Mouse (Mus musculus) liver, embryonic 15.5 days (tissue): ENCODE measurements around the gene Tpcn1. TPM values are rescaled to one million over a fixed set of nuclear protein-coding genes. Genes with fewer than 3 reads are reported as not detected.

ENCODE experiments used
- ATAC-seq: fragments of 200-750 bp; cut with Nextera tagmentation; 2 replicates; pipeline ENCODE4 v1.8.0; 2017; ENCODE audit warnings: moderate number of reproducible peaks, mild to moderate bottlenecking, moderate library complexity; ENCODE audit not compliant: insufficient read depth
- H3K27ac ChIP-seq: fragments of 300-500 bp; sonication (generic); replicated peaks from 2 replicates; pipeline ENCODE4 v1.5.1; 2015; ENCODE audit warnings: mild to moderate bottlenecking, inconsistent platforms
- H3K27me3 ChIP-seq: fragments of 300-500 bp; sonication (generic); 2 replicates; pipeline ENCODE4 v1.6.1; 2015; ENCODE audit warnings: mild to moderate bottlenecking, inconsistent platforms
- H3K36me3 ChIP-seq: fragments of 300-500 bp; sonication (generic); replicated peaks from 2 replicates; pipeline ENCODE4 v1.6.1; 2015; ENCODE audit warnings: moderate library complexity, mild to moderate bottlenecking, inconsistent platforms
- H3K4me1 ChIP-seq: fragments of 300-500 bp; sonication (generic); replicated peaks from 2 replicates; pipeline ENCODE4 v1.6.1; 2015; ENCODE audit warnings: inconsistent platforms
- H3K4me2 ChIP-seq: fragments of 300-500 bp; sonication (generic); 2 replicates; pipeline ENCODE4 v1.6.1; 2015; ENCODE audit warnings: moderate library complexity, mild to moderate bottlenecking, inconsistent platforms
- H3K4me3 ChIP-seq: fragments of 300-500 bp; sonication (generic); replicated peaks from 2 replicates; pipeline ENCODE4 v1.5.1; 2015; ENCODE audit warnings: mild to moderate bottlenecking, inconsistent platforms
- H3K9ac ChIP-seq: fragments of 300-500 bp; sonication (generic); 2 replicates; pipeline ENCODE4 v1.6.1; 2015; ENCODE audit warnings: moderate library complexity, mild to moderate bottlenecking, inconsistent platforms
- H3K9me3 ChIP-seq: fragments of 300-500 bp; sonication (generic); replicated peaks from 2 replicates; pipeline ENCODE4 v1.6.1; 2016; ENCODE audit warnings: inconsistent platforms
- WGBS: fragments of 180-500 bp; shearing (Covaris S2); methylation state at CpG from one replicate; pipeline ENCODE4 v1.1.7; 2015; ENCODE audit warnings: mixed read lengths; ENCODE audit not compliant: insufficient replicate concordance; 5-methylcytosine and 5-hydroxymethylcytosine counted together
- polyA plus RNA-seq: library from polyadenylated mRNA; unstranded; fragments of >200 nt; fragmentation: Nextera tagmentation; extraction: Ambion mirVana; gene quantifications from 2 replicates; pipeline ENCODE4 v1.2.1, GENCODE M21; 2015

Tpcn1 gene
- polyA plus RNA-seq, 1 experiment from 2014 or later = 22.7 TPM

DNA sequence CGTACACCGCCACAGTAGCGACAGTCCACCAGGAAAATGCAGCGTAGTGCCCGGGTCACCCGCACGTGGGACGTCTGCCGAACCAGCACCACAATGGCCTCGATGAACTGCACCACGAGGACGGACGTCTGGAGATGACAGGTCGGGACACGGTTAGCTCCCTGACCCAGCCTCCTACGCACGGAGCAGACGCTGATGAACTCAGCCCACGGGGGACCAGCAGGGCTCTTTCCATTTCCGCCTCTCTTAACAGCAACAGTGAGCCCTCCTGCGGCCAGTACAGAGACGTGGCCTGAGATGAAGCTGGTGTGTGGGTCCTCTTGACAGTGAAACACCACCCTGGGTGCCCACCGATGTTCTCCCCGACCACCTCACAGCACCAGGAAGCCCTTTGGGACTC, 32.6 kb downstream of the Tpcn1 start:
- Histone ChIP-seq H3K27me3 (no peaks in the 10 kb centered on the region), H3K4me3 (no peak overlapping the region), H3K4me1 (peaks cover 36% of the 10 kb centered on the region), H3K4me2 (no peak overlapping the region), H3K9me3 (no peaks in the 10 kb centered on the region), H3K27ac (no peak overlapping the region), H3K9ac (no peak overlapping the region), H3K36me3 (peaks cover 81% of the 10 kb centered on the region)
- no peak for ATAC-seq
- WGBS = 88% methylated on average over 24 of the region's 24 CpGs

DNA sequence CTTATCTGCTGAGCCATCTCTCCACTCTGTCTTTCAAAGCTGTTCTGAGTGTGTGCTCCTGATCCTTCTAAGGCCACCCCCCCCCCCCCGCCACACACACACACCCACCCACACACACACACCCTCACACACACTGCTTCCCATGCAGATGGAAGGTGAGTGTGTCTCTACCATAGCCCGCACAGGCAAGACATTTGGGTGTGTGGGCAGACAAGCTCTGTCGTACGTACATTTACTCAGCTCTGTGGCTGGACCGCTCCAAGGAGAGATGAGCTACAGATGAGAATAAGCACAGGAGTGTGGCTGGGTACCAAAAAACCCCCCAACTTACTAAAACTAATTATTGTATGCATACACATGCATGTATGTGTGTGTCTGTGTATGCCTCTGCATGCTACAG, 37.8 kb downstream of the Tpcn1 start:
- Histone ChIP-seq H3K9ac (no peak overlapping the region), H3K4me1 (no peaks in the 10 kb centered on the region), H3K4me3 (no peak overlapping the region), H3K36me3 (peaks cover 87% of the 10 kb centered on the region), H3K4me2 (no peak overlapping the region), H3K27ac (no peak overlapping the region), H3K27me3 (no peaks in the 10 kb centered on the region), H3K9me3 (no peaks in the 10 kb centered on the region)
- ATAC-seq = no peak
- 88% methylated on average over 5 of the region's 5 CpGs for WGBS

DNA sequence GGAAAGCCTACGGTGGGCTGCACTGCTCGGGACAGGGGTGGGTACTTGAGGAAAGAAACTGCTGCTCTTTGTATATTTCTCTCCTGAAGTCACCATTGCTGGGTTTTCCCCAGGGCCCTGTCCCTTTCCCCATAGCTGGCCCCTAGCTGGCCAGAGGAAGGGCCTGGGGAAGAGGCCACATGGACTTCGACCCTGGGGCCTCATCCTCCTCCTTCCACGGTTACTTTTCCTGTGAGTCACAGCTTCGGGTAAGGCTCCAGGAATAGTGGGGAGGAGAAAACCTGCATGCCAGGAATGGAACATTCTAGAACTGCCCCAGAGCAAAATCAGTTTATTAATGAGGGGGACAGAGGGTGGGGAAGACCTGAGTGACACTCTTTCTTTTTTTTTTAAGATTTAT, 38.3 kb downstream of the Tpcn1 start:
- 70% methylated on average over 5 of the region's 5 CpGs for WGBS
- no peaks in the 10 kb centered on the region for H3K9me3 ChIP-seq
- no peaks in the 10 kb centered on the region for H3K4me1 ChIP-seq
- no peak for ATAC-seq
- peaks cover 84% of the 10 kb centered on the region for H3K36me3 ChIP-seq
- no peak overlapping the region for H3K9ac ChIP-seq
- H3K27ac ChIP-seq = no peak overlapping the region
- H3K4me3 ChIP-seq = no peak overlapping the region
- H3K27me3 ChIP-seq = no peaks in the 10 kb centered on the region
- H3K4me2 ChIP-seq = no peak overlapping the region

DNA sequence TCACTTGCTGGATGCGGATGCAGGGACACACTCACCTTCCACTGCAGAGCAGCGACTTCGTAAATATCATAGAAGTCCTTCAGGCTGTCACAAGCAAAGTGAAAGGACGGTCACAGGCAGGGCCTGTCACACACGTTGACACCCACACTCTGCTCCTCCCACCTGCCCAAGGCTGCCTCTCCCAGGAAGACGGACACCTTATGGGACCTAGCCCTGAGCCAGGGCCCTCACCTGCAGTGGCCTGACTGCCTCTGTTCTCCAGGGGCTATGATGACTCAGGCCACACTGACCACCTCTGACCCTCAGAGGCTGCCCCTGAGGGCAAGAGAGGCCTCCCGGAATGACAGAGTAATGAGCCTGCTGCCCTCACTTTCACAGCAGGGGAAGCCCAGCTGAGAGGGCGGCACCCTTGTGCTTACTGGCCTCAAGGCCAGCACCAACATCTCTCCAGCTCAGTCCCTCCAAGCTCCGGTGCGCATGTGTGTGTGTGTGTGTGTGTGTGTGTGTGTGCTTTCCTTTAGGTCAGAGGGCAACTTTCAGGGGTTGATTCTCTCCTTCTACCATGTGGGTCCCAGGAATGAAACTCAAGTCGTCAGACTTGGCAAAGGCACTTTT, 40.1 kb downstream of the Tpcn1 start:
- no peak overlapping the region for H3K4me2 ChIP-seq
- H3K27me3 ChIP-seq = no peaks in the 10 kb centered on the region
- ATAC-seq = no peak
- H3K9ac ChIP-seq = no peak overlapping the region
- no peak overlapping the region for H3K4me3 ChIP-seq
- WGBS = 82% methylated on average over 11 of the region's 11 CpGs
- H3K4me1 ChIP-seq = no peaks in the 10 kb centered on the region
- no peak overlapping the region for H3K27ac ChIP-seq
- H3K36me3 ChIP-seq = peaks cover 86% of the 10 kb centered on the region
- H3K9me3 ChIP-seq = no peaks in the 10 kb centered on the region

DNA sequence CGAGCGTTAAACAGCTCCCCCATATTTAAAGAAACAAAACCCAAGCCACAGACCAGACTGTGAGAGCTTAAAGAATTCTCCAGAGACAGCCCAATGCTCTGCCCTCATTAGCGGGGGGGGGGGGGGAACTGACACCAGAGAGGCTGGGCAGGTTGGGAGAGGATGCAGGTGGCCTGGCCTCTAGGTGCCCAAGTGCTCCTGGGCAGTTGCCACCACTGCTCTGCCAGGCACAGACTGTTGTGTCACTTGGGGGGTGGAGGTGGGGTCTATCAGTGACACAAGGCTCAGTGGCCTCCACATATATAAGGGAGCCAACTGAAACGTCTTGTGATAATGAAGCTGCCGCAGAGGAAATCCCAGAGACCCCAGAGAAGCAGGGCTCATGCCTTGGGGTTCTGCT, 51.8 kb downstream of the Tpcn1 start:
- no peaks in the 10 kb centered on the region for H3K27me3 ChIP-seq
- peaks cover 74% of the 10 kb centered on the region for H3K36me3 ChIP-seq
- no peak overlapping the region for H3K4me2 ChIP-seq
- H3K9me3 ChIP-seq = no peaks in the 10 kb centered on the region
- no peak overlapping the region for H3K4me3 ChIP-seq
- ATAC-seq = no peak
- H3K9ac ChIP-seq = no peak overlapping the region
- no peaks in the 10 kb centered on the region for H3K4me1 ChIP-seq
- no peak overlapping the region for H3K27ac ChIP-seq
- 75% methylated on average over 5 of the region's 5 CpGs for WGBS

DNA sequence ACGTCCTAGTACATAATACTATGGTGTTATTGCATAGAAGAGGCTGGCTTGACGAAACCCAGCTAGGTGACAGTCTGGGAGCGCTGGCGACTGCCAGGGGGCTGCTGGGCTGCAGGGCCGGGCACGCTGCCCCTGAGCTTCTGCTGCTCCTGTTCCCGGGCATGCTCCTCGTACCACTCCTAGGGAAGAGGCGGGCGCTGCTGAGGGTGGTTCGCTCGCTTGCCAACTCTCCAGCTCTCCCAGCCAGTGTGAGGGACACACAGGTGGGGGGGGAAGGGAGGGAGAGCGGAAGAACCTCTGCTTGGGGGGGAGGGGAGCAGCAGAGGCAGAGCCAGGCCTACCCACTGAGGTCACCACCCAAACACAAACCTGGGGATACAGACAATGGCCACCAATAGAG, 52.4 kb downstream of the Tpcn1 start:
- no peak overlapping the region for H3K27ac ChIP-seq
- H3K4me2 ChIP-seq = no peak overlapping the region
- no peaks in the 10 kb centered on the region for H3K9me3 ChIP-seq
- no peaks in the 10 kb centered on the region for H3K4me1 ChIP-seq
- ATAC-seq = no peak
- 86% methylated on average over 13 of the region's 13 CpGs for WGBS
- H3K4me3 ChIP-seq = no peak overlapping the region
- no peak overlapping the region for H3K9ac ChIP-seq
- H3K36me3 ChIP-seq = peaks cover 72% of the 10 kb centered on the region
- no peaks in the 10 kb centered on the region for H3K27me3 ChIP-seq

DNA sequence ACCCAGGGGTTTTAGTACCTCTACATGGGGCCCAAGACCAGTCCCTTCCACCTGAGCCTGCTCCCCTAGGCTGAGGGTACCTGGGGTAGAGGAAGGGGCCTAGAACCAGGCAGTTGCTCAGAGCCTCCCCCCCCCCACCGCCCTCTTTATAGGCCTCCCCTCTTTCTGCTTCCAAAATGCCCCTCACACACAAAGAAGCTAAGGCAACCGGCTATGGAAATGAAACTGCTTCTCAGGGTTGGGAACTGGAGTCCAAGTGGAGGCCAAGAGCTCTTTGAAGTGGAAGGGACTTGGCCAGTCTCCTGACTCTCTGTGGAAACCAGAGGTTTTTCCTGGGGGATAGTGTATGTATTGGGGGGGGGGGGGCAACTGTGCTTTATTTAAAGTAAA, 53.8 kb downstream of the Tpcn1 start:
- H3K27ac ChIP-seq = no peak overlapping the region
- no peak for ATAC-seq
- H3K9me3 ChIP-seq = no peaks in the 10 kb centered on the region
- no peak overlapping the region for H3K4me3 ChIP-seq
- H3K36me3 ChIP-seq = peaks cover 66% of the 10 kb centered on the region
- H3K27me3 ChIP-seq = no peaks in the 10 kb centered on the region
- 74% methylated on average over 2 of the region's 2 CpGs for WGBS
- H3K4me2 ChIP-seq = no peak overlapping the region
- no peak overlapping the region for H3K9ac ChIP-seq
- no peaks in the 10 kb centered on the region for H3K4me1 ChIP-seq

DNA sequence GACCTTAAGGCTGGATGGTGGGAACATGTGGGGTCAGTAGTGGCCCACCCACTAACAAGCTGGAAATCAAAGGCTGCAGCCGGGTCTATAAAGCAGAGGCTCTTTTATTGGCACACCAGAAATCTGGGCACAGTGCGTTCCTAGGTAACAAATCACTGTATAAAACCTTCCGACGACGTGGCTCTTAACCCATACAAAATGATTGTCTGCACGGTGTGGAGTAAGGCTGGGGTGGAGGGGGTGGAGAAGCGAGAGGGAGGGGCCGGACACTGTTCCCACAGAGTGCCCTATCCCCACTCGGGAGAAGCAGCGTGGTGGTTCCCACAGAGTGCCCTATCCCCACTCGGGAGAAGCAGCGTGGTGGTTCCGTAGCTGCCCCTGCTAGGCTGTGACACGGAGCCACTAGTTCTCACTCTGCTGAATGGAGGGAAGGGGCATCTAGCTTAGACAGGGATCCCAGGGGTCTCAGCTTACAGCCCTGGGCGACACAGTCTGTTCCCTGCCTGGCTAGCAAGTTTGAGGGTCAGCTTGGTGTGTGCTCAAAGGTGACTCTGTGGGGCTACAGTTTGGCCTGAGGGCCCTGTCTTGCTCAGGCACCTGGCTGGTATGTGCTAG, 54.3 kb downstream of the Tpcn1 start:
- no peaks in the 10 kb centered on the region for H3K9me3 ChIP-seq
- WGBS = 78% methylated on average over 15 of the region's 15 CpGs
- no peak overlapping the region for H3K9ac ChIP-seq
- H3K27ac ChIP-seq = no peak overlapping the region
- no peak overlapping the region for H3K4me2 ChIP-seq
- no peak overlapping the region for H3K4me3 ChIP-seq
- no peaks in the 10 kb centered on the region for H3K27me3 ChIP-seq
- peaks cover 66% of the 10 kb centered on the region for H3K36me3 ChIP-seq
- ATAC-seq = no peak
- H3K4me1 ChIP-seq = no peaks in the 10 kb centered on the region

DNA sequence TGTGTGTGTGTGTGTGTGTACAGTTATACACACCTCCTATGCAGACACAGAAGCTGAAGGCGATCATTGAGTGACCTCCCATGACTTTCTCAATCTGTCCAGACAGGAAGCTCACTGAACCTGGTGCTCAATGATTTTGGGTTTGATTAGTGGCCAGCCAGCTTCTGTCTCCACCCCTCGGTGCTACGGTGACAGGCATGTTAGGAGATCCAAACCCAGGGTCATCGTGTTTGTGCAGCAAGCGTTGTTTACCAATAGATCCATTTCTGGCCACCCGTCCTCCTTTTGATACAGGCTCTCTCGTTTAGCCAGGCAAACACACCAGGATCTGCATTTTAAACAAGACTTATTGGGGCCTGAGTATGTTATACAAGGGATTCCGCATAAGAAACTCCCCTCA, 56.8 kb downstream of the Tpcn1 start:
- Histone ChIP-seq H3K9me3 (no peaks in the 10 kb centered on the region), H3K27me3 (no peaks in the 10 kb centered on the region), H3K4me2 (no peak overlapping the region), H3K9ac (no peak overlapping the region), H3K27ac (no peak overlapping the region), H3K4me1 (no peaks in the 10 kb centered on the region; the same call in 1 of the 2 replicates), H3K4me3 (no peak overlapping the region), H3K36me3 (peaks cover 43% of the 10 kb centered on the region)
- WGBS = 63% methylated on average over 8 of the region's 8 CpGs
- no peak for ATAC-seq

DNA sequence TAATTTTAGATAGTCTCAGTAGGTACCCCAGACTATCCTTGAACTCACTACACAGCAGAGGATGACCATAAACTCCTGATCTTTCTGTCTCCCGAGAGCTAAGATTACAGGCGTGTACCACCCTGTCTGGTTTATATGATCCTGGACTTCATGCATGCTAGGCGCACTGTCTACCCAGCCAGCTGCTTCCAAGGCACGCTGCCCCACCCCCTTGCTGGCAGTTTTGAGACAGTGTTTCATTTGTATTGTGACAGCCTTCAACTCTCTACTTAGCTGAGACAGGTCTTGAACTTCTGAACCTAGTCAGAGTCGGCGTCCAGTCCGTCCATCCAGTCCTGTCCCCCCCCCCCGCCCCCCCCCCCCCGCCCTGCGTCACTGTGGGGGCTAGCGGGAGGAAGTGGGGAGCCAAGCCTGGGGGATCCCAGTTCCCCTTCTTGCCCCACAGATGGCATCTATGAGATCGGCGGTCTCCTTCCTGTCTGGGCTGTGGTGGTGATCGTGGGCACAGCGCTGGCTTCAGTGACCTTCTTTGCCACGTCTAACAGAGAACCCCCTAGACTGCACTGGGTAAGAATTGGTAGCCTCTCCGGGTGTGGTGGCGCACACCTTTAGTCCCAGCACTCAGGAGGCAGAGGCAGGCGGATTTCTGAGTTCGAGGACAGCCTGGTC, 61.0 kb downstream of the Tpcn1 start:
- no peaks in the 10 kb centered on the region for H3K9me3 ChIP-seq
- 43% methylated on average over 16 of the region's 20 CpGs for WGBS
- H3K27me3 ChIP-seq = no peaks in the 10 kb centered on the region
- no peak overlapping the region for H3K4me3 ChIP-seq
- H3K9ac ChIP-seq = no peak overlapping the region
- H3K27ac ChIP-seq = no peak overlapping the region
- peaks cover 42% of the 10 kb centered on the region for H3K36me3 ChIP-seq
- H3K4me1 ChIP-seq = peaks cover 25% of the 10 kb centered on the region
- H3K4me2 ChIP-seq = no peak overlapping the region
- ATAC-seq = no peak

DNA sequence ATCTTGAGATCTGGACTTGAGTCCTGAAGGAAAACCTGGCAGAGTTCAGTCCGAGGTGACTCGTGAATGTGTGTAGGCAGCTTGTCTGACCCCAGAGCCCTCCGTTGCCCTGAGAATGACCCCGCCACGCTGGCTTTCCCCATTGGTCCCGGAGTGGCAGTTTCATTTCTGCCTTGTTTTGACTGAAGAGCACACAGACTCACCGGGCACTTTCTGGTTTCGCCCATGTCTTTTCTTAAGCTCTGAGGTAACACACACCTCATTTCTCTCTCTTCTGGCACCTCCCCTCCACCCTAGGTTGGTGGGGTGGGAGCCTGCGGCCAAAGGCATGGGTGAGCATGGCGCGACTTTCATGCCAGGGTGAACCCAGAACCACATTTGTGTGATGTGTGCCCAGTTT, 62.2 kb downstream of the Tpcn1 start:
- no peaks in the 10 kb centered on the region for H3K9me3 ChIP-seq
- H3K27me3 ChIP-seq = no peaks in the 10 kb centered on the region
- no peak for ATAC-seq
- no peak overlapping the region for H3K9ac ChIP-seq
- no peak overlapping the region for H3K4me2 ChIP-seq
- 70% methylated on average over 11 of the region's 11 CpGs for WGBS
- H3K4me1 ChIP-seq = peaks cover 25% of the 10 kb centered on the region
- H3K4me3 ChIP-seq = no peak overlapping the region
- no peak overlapping the region for H3K27ac ChIP-seq
- H3K36me3 ChIP-seq = peaks cover 51% of the 10 kb centered on the region
